Mouse (Mus musculus) hindbrain, embryonic 13.5 days (tissue): ENCODE data around the gene Pde4d. TPM values are rescaled to one million over a fixed set of nuclear protein-coding genes. Genes with fewer than 3 reads are reported as not detected.

Experiments used
- ATAC-seq: fragments of 200-750 bp; cut with Nextera tagmentation; 2 replicates; pipeline ENCODE4 v1.8.0; 2017; ENCODE audit warnings: moderate TSS enrichment; ENCODE audit not compliant: low FRiP score
- H3K27ac ChIP-seq: fragments of 300-500 bp; sonication (generic); 2 replicates; pipeline ENCODE4 v1.5.1; 2015; ENCODE audit warnings: inconsistent platforms, mild to moderate bottlenecking, moderate library complexity
- H3K27me3 ChIP-seq: fragments of 300-500 bp; sonication (generic); 2 replicates; pipeline ENCODE4 v1.6.1; 2015; ENCODE audit warnings: mild to moderate bottlenecking, inconsistent platforms
- H3K36me3 ChIP-seq: fragments of 300-500 bp; sonication (generic); 2 replicates; pipeline ENCODE4 v1.6.1; 2015; ENCODE audit warnings: mild to moderate bottlenecking, inconsistent platforms
- H3K4me1 ChIP-seq: fragments of 300-500 bp; sonication (generic); replicated peaks from 2 replicates; pipeline ENCODE4 v1.6.1; 2015; ENCODE audit warnings: inconsistent platforms
- H3K4me2 ChIP-seq: fragments of 300-500 bp; sonication (generic); 2 replicates; pipeline ENCODE4 v1.6.1; 2015; ENCODE audit warnings: inconsistent platforms, mild to moderate bottlenecking, moderate library complexity
- H3K4me3 ChIP-seq: fragments of 300-500 bp; sonication (generic); 2 replicates; pipeline ENCODE4 v1.5.1; 2015; ENCODE audit warnings: mild to moderate bottlenecking, inconsistent platforms
- H3K9ac ChIP-seq: fragments of 300-500 bp; sonication (generic); 2 replicates; pipeline ENCODE4 v1.6.1; 2015; ENCODE audit warnings: mild to moderate bottlenecking, inconsistent platforms
- H3K9me3 ChIP-seq: fragments of 300-500 bp; sonication (generic); 2 replicates; pipeline ENCODE4 v1.6.1; 2016; ENCODE audit warnings: inconsistent platforms
- WGBS: fragments of 180-500 bp; shearing (Covaris S2); methylation state at CpG from one replicate; pipeline ENCODE4 v1.1.7; 2015; 5-methylcytosine and 5-hydroxymethylcytosine counted together
- polyA plus RNA-seq: library from polyadenylated mRNA; unstranded; fragments of >200 nt; fragmentation: Nextera tagmentation; extraction: Ambion mirVana; gene quantifications from 2 replicates; pipeline ENCODE4 v1.2.1, GENCODE M21; 2015

Pde4d gene
- polyA plus RNA-seq, 1 experiment from 2014 or later = 18.6 TPM

GRCm38 (mm10) chr13:109809646-109810045 lies 1359.9 kb downstream of the Pde4d start:
- H3K36me3 ChIP-seq = no peaks in the 10 kb centered on the region
- H3K27me3 ChIP-seq = no peaks in the 10 kb centered on the region
- H3K4me2 ChIP-seq = no peak overlapping the region
- no peak for ATAC-seq
- peaks cover 11% of the 10 kb centered on the region; the same call in 1 of the 2 replicates for H3K4me1 ChIP-seq
- H3K4me3 ChIP-seq = no peak overlapping the region
- H3K9ac ChIP-seq = no peak overlapping the region
- 81% methylated on average over 4 of the region's 4 CpGs for WGBS
- no peak overlapping the region for H3K27ac ChIP-seq
- H3K9me3 ChIP-seq = no peaks in the 10 kb centered on the region

- WGBS = 93% methylated on average over 4 of the region's 4 CpGs
- ATAC-seq = no peak
- Histone ChIP-seq H3K4me3 (no peak overlapping the region), H3K27me3 (no peaks in the 10 kb centered on the region), H3K4me1 (no peaks in the 10 kb centered on the region), H3K36me3 (no peaks in the 10 kb centered on the region), H3K9me3 (no peaks in the 10 kb centered on the region), H3K4me2 (no peak overlapping the region), H3K9ac (no peak overlapping the region), H3K27ac (no peak overlapping the region)
Observed at GRCm38 (mm10) chr13:109813924-109814323, 1364.2 kb downstream of the Pde4d start.

GRCm38 (mm10) chr13:109819071-109819470 lies 1369.3 kb downstream of the Pde4d start:
- no peaks in the 10 kb centered on the region for H3K27me3 ChIP-seq
- no peaks in the 10 kb centered on the region for H3K9me3 ChIP-seq
- no peak overlapping the region for H3K27ac ChIP-seq
- no peak overlapping the region for H3K4me3 ChIP-seq
- H3K9ac ChIP-seq = no peak overlapping the region
- 84% methylated on average over 3 of the region's 3 CpGs for WGBS
- H3K4me1 ChIP-seq = peaks cover 36% of the 10 kb centered on the region
- no peak overlapping the region for H3K4me2 ChIP-seq
- ATAC-seq = no peak
- H3K36me3 ChIP-seq = no peaks in the 10 kb centered on the region

- 76% methylated on average over 3 of the region's 3 CpGs for WGBS
- Histone ChIP-seq H3K4me3 (no peak overlapping the region), H3K36me3 (no peaks in the 10 kb centered on the region), H3K9me3 (no peaks in the 10 kb centered on the region), H3K9ac (no peak overlapping the region), H3K27me3 (no peaks in the 10 kb centered on the region), H3K27ac (peak overlapping the region; percentile 26), H3K4me2 (no peak overlapping the region), H3K4me1 (peaks cover 46% of the 10 kb centered on the region)
- ATAC-seq = no peak
Observed at GRCm38 (mm10) chr13:109820141-109820540, 1370.4 kb downstream of the Pde4d start.

GRCm38 (mm10) chr13:109820866-109821265 lies 1371.1 kb downstream of the Pde4d start:
- Histone ChIP-seq H3K4me3 (no peak overlapping the region), H3K9me3 (no peaks in the 10 kb centered on the region), H3K27ac (peak overlapping the region; percentile 94), H3K27me3 (no peaks in the 10 kb centered on the region), H3K9ac (peak overlapping the region; percentile 15; the same call in 1 of the 2 replicates), H3K36me3 (no peaks in the 10 kb centered on the region), H3K4me2 (no peak overlapping the region), H3K4me1 (peaks cover 46% of the 10 kb centered on the region)
- no peak for ATAC-seq
- WGBS = 81% methylated on average over 3 of the region's 3 CpGs

GRCm38 (mm10) chr13:109821725-109822412 lies 1372.1 kb downstream of the Pde4d start:
- ATAC-seq = peak; percentile 79

GRCm38 (mm10) chr13:109822413-109823298 lies 1372.9 kb downstream of the Pde4d start:
- Histone ChIP-seq H3K36me3 (no peaks in the 10 kb centered on the region), H3K4me1 (peaks cover 46% of the 10 kb centered on the region), H3K9ac (peak overlapping the region; percentile 63), H3K9me3 (no peaks in the 10 kb centered on the region), H3K4me2 (peak overlapping the region; percentile 57), H3K4me3 (peak overlapping the region; percentile 37), H3K27me3 (no peaks in the 10 kb centered on the region), H3K27ac (peak overlapping the region; percentile 94)
- WGBS = under 1% methylated on average over 15 of the region's 15 CpGs
- ATAC-seq = peak; percentile 97

More at GRCm38 (mm10) chr13:109821725-109822412, 1372.1 kb downstream of the Pde4d start:
- 17% methylated on average over 8 of the region's 8 CpGs for WGBS
- Histone ChIP-seq H3K36me3 (no peaks in the 10 kb centered on the region), H3K27ac (peak overlapping the region; percentile 94), H3K4me1 (peaks cover 46% of the 10 kb centered on the region), H3K9ac (peak overlapping the region; percentile 63), H3K4me3 (peak overlapping the region; percentile 37), H3K9me3 (no peaks in the 10 kb centered on the region), H3K27me3 (no peaks in the 10 kb centered on the region), H3K4me2 (peak overlapping the region; percentile 57)

- Histone ChIP-seq H3K9me3 (no peaks in the 10 kb centered on the region), H3K4me2 (peak overlapping the region; percentile 57), H3K9ac (peak overlapping the region; percentile 57), H3K4me3 (peak overlapping the region; percentile 18; the same call in 1 of the 2 replicates), H3K27me3 (no peaks in the 10 kb centered on the region), H3K27ac (peak overlapping the region; percentile 94), H3K4me1 (peaks cover 46% of the 10 kb centered on the region), H3K36me3 (no peaks in the 10 kb centered on the region)
- WGBS = 15% methylated on average over 11 of the region's 11 CpGs
- no peak for ATAC-seq
Observed at GRCm38 (mm10) chr13:109823307-109824031, 1373.7 kb downstream of the Pde4d start.

GRCm38 (mm10) chr13:109825891-109826290 lies 1376.1 kb downstream of the Pde4d start:
- peaks cover 39% of the 10 kb centered on the region for H3K4me1 ChIP-seq
- H3K9me3 ChIP-seq = no peaks in the 10 kb centered on the region
- no peak overlapping the region for H3K4me3 ChIP-seq
- no peak for ATAC-seq
- no peak overlapping the region for H3K4me2 ChIP-seq
- 86% methylated on average over 6 of the region's 6 CpGs for WGBS
- no peak overlapping the region for H3K27ac ChIP-seq
- H3K36me3 ChIP-seq = no peaks in the 10 kb centered on the region
- H3K9ac ChIP-seq = no peak overlapping the region
- H3K27me3 ChIP-seq = no peaks in the 10 kb centered on the region

- 90% methylated on average over 6 of the region's 6 CpGs for WGBS
- Histone ChIP-seq H3K4me3 (no peak overlapping the region), H3K4me2 (no peak overlapping the region), H3K27ac (no peak overlapping the region), H3K9ac (no peak overlapping the region), H3K36me3 (no peaks in the 10 kb centered on the region), H3K27me3 (no peaks in the 10 kb centered on the region), H3K4me1 (peaks cover 25% of the 10 kb centered on the region), H3K9me3 (no peaks in the 10 kb centered on the region)
- no peak for ATAC-seq
Observed at GRCm38 (mm10) chr13:109827341-109827740, 1377.6 kb downstream of the Pde4d start.

GRCm38 (mm10) chr13:109827909-109828308 lies 1378.2 kb downstream of the Pde4d start:
- Histone ChIP-seq H3K4me2 (no peak overlapping the region), H3K4me3 (no peak overlapping the region), H3K9ac (no peak overlapping the region), H3K4me1 (peaks cover 22% of the 10 kb centered on the region), H3K9me3 (no peaks in the 10 kb centered on the region), H3K36me3 (no peaks in the 10 kb centered on the region), H3K27ac (no peak overlapping the region), H3K27me3 (no peaks in the 10 kb centered on the region)
- WGBS = 92% methylated on average over 3 of the region's 3 CpGs
- no peak for ATAC-seq

- H3K36me3 ChIP-seq = no peaks in the 10 kb centered on the region
- H3K9ac ChIP-seq = no peak overlapping the region
- no peak overlapping the region for H3K27ac ChIP-seq
- no peaks in the 10 kb centered on the region for H3K27me3 ChIP-seq
- ATAC-seq = no peak
- peaks cover 7% of the 10 kb centered on the region for H3K4me1 ChIP-seq
- H3K4me2 ChIP-seq = no peak overlapping the region
- H3K9me3 ChIP-seq = no peaks in the 10 kb centered on the region
- no peak overlapping the region for H3K4me3 ChIP-seq
- WGBS = 87% methylated on average over 3 of the region's 3 CpGs
Observed at GRCm38 (mm10) chr13:109829444-109829843, 1379.7 kb downstream of the Pde4d start.
